Mouse (Mus musculus) heart, embryonic 11.5 days (tissue): Measurements from ENCODE around the gene Swsap1. TPM values are rescaled to one million over a fixed set of nuclear protein-coding genes. Genes with fewer than 3 reads are reported as not detected.

ENCODE experiments used
- ATAC-seq: fragments of 200-750 bp; cut with Nextera tagmentation; replicated peaks from 2 replicates; pipeline ENCODE4 v1.8.0; 2017; ENCODE audit warnings: moderate library complexity; ENCODE audit not compliant: insufficient number of reproducible peaks, low FRiP score, low TSS enrichment
- H3K27ac ChIP-seq: fragments of 300-500 bp; sonication (generic); 2 replicates; pipeline ENCODE4 v1.5.1; 2014; ENCODE audit warnings: mild to moderate bottlenecking, low read depth, low read length
- H3K27me3 ChIP-seq: fragments of 300-500 bp; sonication (generic); 2 replicates; pipeline ENCODE4 v1.6.1; 2014; ENCODE audit warnings: mild to moderate bottlenecking, low read length, mixed read lengths; ENCODE audit not compliant: control insufficient read depth, insufficient read depth
- H3K36me3 ChIP-seq: fragments of 300-500 bp; sonication (generic); 2 replicates; pipeline ENCODE4 v1.6.1; 2014; ENCODE audit warnings: mild to moderate bottlenecking, low read length, moderate library complexity, mixed read lengths; ENCODE audit not compliant: control insufficient read depth, insufficient read depth
- H3K4me1 ChIP-seq: fragments of 300-500 bp; sonication (generic); 2 replicates; pipeline ENCODE4 v1.6.1; 2014; ENCODE audit warnings: low read length; ENCODE audit not compliant: control insufficient read depth, insufficient read depth
- H3K4me2 ChIP-seq: fragments of 300-500 bp; sonication (generic); 2 replicates; pipeline ENCODE4 v1.6.1; 2014; ENCODE audit warnings: mild to moderate bottlenecking, moderate library complexity
- H3K4me3 ChIP-seq: fragments of 300-500 bp; sonication (generic); 2 replicates; pipeline ENCODE4 v1.5.1; 2014; ENCODE audit warnings: low read depth, low read length
- H3K9ac ChIP-seq: fragments of 300-500 bp; sonication (generic); 2 replicates; pipeline ENCODE4 v1.6.1; 2014; ENCODE audit warnings: mild to moderate bottlenecking, low read depth, low read length, moderate library complexity
- H3K9me3 ChIP-seq: fragments of 300-500 bp; sonication (generic); replicated peaks from 2 replicates; pipeline ENCODE4 v1.6.1; 2016; ENCODE audit warnings: low read length; ENCODE audit not compliant: control insufficient read depth
- WGBS: fragments of 180-500 bp; shearing (Covaris S2); extraction: QIAGEN DNeasy Blood & Tissue Kit; methylation state at CpG from one replicate; pipeline ENCODE4 v1.1.7; 2014; ENCODE audit not compliant: insufficient replicate concordance; 5-methylcytosine and 5-hydroxymethylcytosine counted together
- polyA plus RNA-seq: library from polyadenylated mRNA; unstranded; fragments of >200 nt; fragmentation: Nextera tagmentation; extraction: Ambion mirVana; gene quantifications from 2 replicates; pipeline ENCODE4 v1.2.1, GENCODE M21; 2014

Gene Swsap1
- polyA plus RNA-seq: 9.0 and 13.1 TPM in 2 replicates

DNA sequence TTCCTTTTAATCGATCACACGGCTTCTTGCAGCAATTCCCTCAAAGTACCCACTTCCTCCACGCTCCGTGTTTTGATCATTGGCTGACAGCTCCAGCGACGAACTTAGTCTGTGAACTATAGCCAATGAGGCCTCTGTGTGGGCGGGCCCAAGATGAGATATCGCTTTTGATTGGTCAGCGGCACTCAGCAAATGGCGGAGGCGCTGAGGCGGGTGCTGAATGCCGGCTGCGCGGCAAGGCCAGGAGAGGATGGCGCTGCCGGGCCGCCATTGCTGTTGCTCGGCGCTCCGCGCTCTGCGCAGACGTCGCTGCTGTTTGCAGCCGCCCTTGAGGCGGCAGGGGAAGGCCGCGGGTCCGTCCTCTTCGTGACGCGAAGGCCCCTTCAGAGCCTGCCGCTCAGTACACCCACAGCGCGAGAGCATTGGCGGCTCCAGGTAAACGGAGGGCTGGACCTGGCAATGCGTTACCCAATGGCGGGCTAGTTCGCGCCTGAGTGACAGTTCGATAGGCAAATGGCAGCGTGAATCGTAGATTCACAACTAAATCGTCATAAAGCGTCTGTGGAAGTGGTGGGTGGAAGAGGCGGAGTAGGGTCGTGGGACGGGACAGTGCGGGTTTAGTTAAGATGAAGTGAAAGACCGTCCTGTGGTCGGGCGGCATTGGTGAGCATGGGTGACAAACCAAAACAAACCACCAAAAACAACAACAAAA lies at the start of gene Swsap1:
Gene Swsap1 (plus strand): TSS at position 186 of the 712 bp plus-strand sequence.
- under 1% methylated on average over 54 of the region's 54 CpGs for WGBS
- H3K9me3 ChIP-seq: no peaks in the 10 kb centered on the region
- H3K4me2 ChIP-seq: peak within 1 kb of the TSS; percentile 65
- H3K27ac ChIP-seq: peak within 1 kb of the TSS; percentile 89
- no peaks in the 10 kb centered on the region; the same call in 1 of the 2 replicates for H3K36me3 ChIP-seq
- ATAC-seq: peak; percentile 94
- peak within 1 kb of the TSS; percentile 69 for H3K4me3 ChIP-seq
- peaks cover 1% of the 10 kb centered on the region; the same call in 1 of the 2 replicates for H3K4me1 ChIP-seq
- peaks cover 11% of the 10 kb centered on the region for H3K27me3 ChIP-seq
- H3K9ac ChIP-seq: peak within 1 kb of the TSS; percentile 87

DNA sequence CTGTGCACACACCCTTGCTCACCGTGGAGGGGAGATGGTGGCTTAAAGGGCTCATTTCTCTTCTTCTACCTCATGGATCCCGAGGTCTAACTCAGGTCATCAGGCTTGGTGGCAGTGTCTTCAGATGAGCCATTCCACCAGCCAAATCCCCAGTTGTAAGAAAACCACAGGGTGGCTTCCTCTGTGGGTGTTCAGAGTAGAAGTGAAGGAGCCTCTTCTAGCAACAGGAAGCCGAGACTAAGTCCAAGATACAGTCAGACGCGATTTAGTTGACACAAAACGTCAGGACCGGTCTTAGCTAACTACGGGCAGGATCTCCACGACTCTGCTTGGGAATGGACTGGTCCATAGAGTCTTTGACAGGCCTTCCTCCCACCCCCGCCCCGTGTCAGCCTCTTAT lies 47.3 kb upstream of the Swsap1 start:
- Histone ChIP-seq H3K36me3 (no peaks in the 10 kb centered on the region), H3K4me1 (no peaks in the 10 kb centered on the region), H3K9ac (no peak overlapping the region), H3K9me3 (no peaks in the 10 kb centered on the region), H3K4me2 (no peak overlapping the region), H3K27ac (no peak overlapping the region), H3K4me3 (no peak overlapping the region), H3K27me3 (0 out of 2 replicates have a peak, but pooled peaks cover 2% of the 10 kb centered on the region)
- WGBS: 71% methylated on average over 11 of the region's 11 CpGs
- ATAC-seq: no peak

DNA sequence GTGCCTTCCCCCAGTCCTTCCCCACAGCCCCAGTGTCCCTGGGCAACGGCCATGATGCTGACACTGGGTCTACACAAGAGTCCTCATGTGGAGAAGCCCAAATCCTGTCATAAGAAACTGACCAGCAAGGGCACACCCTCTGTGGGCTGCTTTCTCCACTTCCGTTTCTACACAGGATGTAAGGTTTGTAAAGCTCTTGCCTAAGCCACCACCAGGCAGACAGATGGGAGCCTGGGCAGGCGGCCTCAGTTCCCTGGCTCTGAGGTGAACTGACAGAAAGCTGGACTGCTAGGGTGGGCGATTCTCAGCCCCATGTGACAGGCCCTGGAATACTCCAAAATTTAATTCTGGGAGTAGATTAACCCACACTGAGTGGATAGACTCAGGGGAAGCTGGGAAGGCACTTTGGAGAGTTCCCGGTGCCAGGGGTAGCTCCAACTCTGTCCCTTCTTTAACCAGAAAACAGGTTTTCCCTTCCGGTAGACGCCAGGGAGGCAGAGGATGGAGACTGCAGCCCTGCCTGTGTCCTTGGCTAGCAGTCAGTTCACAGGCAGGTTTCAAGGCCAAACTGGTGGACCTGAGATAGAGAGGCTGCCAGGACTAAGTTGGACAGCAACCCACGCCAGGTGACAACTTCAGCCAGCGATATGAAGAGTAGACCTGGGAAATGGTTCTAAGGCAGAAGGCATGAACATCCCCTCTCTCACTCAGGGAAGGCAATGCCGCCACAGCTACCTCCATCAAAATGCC lies 45.9 kb upstream of the Swsap1 start:
- 70% methylated on average over 10 of the region's 10 CpGs for WGBS

DNA sequence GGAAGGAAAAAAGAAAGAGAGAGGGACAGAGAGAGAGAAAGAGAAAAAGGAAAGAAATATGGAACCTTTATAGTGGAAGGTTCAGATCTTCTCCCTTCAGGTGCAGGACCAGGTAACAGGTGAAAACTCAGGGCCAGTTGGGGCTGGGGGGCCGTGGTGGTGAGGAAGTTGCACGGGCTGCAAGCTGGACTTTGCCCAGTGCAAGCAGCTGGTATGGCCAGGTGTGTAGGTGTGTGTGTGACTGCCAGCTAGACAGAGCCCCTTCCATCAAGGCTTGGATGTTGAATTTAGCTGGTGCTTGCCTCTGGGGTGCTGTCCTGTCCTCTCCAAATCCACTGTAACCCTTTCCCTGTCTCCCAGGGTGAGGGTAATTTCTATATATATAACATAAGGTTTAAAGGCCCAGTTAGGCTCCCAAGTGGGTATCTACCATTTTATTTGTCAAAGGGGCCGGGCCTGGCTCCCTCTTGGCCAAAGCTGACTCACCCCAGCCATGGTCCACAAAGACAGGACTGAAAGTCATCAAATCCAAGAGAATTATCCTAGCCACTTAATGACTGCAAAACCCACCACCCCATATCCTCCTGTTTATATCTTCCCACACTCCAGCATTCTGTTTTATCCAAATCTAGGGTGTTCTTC lies 38.6 kb upstream of the Swsap1 start:
- Histone ChIP-seq H3K27me3 (peaks cover 12% of the 10 kb centered on the region; the same call in 1 of the 2 replicates), H3K9me3 (no peaks in the 10 kb centered on the region), H3K27ac (no peak overlapping the region), H3K4me1 (no peaks in the 10 kb centered on the region), H3K4me2 (peak overlapping the region; percentile 99), H3K9ac (0 out of 2 replicates have a peak overlapping the region, but pooled peaks have one; percentile 67), H3K4me3 (peak overlapping the region; percentile 61), H3K36me3 (no peaks in the 10 kb centered on the region)
- 58% methylated on average over 3 of the region's 3 CpGs for WGBS
- no peak for ATAC-seq

More for the DNA sequence above, 45.9 kb upstream of the Swsap1 start:
- Histone ChIP-seq H3K36me3 (no peaks in the 10 kb centered on the region), H3K27ac (no peak overlapping the region), H3K4me3 (no peak overlapping the region), H3K27me3 (0 out of 2 replicates have a peak, but pooled peaks cover 2% of the 10 kb centered on the region), H3K4me2 (no peak overlapping the region), H3K9ac (no peak overlapping the region), H3K9me3 (no peaks in the 10 kb centered on the region), H3K4me1 (no peaks in the 10 kb centered on the region)
- ATAC-seq: no peak

DNA sequence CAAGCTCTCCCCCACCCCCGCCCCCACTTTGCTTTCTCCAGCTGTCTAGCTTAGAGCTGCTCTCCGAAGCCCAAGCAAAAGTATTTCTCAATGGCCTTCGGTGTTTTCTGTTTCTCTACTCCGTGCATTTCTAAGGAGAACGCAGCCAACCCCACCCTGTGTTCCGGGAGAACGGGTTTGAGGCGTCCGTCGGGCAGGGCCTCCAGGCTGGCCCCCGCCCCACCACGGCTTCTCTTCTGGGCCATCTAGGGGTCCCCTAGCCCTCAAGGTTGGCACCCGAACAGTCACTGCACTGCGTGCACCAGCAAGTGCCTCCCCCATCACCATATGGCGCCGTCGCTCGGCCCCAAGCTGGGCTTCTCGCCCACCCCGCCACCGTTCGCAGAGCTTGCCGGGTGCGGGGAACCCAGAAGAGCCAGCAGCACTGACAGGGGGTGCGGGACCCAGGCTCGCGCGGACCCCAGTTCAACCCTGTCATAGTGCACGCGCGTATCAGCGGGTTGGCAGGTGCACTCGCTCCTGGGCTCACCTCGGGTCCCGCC lies 38.0 kb upstream of the Swsap1 start:
- Histone ChIP-seq H3K27ac (no peak overlapping the region), H3K4me1 (no peaks in the 10 kb centered on the region), H3K9ac (peak overlapping the region; percentile 67), H3K36me3 (no peaks in the 10 kb centered on the region), H3K9me3 (no peaks in the 10 kb centered on the region), H3K4me3 (peak overlapping the region; percentile 61), H3K27me3 (peaks cover 12% of the 10 kb centered on the region; the same call in 1 of the 2 replicates), H3K4me2 (peak overlapping the region; percentile 99)
- ATAC-seq: peak; percentile 14
- 2% methylated on average over 35 of the region's 35 CpGs for WGBS

DNA sequence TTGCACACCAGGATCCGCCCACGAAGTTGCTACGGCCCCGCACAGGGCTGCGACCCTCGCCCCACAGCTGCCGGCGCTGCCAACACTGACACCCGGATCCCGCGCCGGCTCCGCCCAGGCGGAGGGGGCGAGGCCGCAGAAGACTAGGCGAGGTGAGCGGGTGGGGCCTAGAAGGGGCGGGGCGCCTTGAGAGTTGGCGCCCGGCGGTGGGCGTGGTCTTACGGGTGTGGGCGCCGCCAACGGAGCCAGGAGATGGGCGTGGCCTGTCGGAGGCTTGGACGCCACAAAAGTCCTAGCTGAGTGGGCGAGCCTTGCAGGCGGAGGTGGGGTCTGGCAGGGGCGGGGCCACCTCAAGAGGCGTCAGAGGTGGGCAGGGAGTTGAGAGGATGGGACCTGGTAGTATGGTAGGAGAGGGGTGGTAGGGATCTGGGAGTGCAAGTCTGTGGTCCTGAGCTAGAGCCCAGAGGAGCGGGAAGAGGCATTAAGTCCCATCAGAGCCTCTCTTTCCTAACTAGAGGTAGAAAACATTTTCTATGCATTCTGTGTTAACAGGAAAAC lies 37.4 kb upstream of the Swsap1 start, which contains the start of gene Rab3d:
Gene Rab3d (minus strand): TSS at position 158 of the 558 bp plus-strand sequence.
- 1% methylated on average over 36 of the region's 36 CpGs for WGBS
- peak within 1 kb of the TSS; percentile 67 for H3K9ac ChIP-seq
- H3K27ac ChIP-seq: no peak within 1 kb of the TSS
- no peaks in the 10 kb centered on the region for H3K9me3 ChIP-seq
- peak within 1 kb of the TSS; percentile 99 for H3K4me2 ChIP-seq
- peak within 1 kb of the TSS; percentile 61 for H3K4me3 ChIP-seq
- H3K4me1 ChIP-seq: no peaks in the 10 kb centered on the region
- H3K27me3 ChIP-seq: peaks cover 12% of the 10 kb centered on the region; the same call in 1 of the 2 replicates
- peak; percentile 92 for ATAC-seq
- no peaks in the 10 kb centered on the region for H3K36me3 ChIP-seq

DNA sequence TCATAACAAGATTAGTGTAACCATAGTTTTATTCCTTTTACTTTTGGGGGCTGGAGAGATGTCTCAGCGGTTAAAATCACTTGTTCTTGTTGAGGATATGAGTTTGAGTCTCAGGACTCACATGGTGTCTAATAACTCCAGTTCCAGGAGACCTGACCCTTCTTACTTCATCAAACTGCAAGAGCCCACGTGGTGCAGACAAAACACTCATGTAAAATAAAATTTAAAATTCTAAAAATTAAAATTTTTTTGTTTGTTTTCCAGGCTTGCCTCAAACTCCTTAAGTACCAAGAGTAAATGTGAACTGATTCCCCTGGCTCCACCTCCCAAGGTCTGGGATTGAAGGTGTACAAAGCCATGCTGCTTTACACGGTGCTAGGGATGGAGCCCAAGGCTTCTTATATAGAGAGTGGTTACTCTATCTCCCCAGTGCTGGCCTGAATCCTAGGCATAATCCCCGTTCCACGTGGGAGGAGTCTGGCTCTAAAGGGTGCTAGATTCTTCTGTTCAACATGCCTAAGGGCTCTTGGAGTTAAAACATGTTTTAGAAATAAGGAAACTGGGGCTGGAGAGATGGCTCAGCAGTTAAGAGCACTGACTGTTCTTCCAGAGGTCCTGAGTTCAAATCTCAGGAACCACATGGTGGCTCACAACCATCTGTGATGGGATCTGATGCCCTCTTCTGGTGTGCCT lies 36.7 kb upstream of the Swsap1 start:
- Histone ChIP-seq H3K4me1 (peaks cover 5% of the 10 kb centered on the region), H3K4me3 (peak overlapping the region; percentile 61), H3K4me2 (peak overlapping the region; percentile 99), H3K27ac (no peak overlapping the region), H3K27me3 (peaks cover 12% of the 10 kb centered on the region; the same call in 1 of the 2 replicates), H3K9me3 (no peaks in the 10 kb centered on the region), H3K36me3 (no peaks in the 10 kb centered on the region), H3K9ac (no peak overlapping the region)
- WGBS: 19% methylated on average over 5 of the region's 5 CpGs
- no peak for ATAC-seq
